Mouse (Mus musculus) C2C12 (cell line): ENCODE measurements around the gene Nfib. TPM values are rescaled to one million over a fixed set of nuclear protein-coding genes. Genes with fewer than 3 reads are reported as not detected.

Experiments used
- H3K27me3 ChIP-seq: one replicate; pipeline ENCODE4 v1.6.1; 2011; ENCODE audit not compliant: control insufficient read depth, insufficient read depth, insufficient read length
- H3K36me3 ChIP-seq: one replicate; pipeline ENCODE4 v1.6.1; 2011; ENCODE audit not compliant: control insufficient read depth, insufficient read depth
- H3K4me3 ChIP-seq: one replicate; pipeline ENCODE4 v1.5.1; 2011; ENCODE audit warnings: mild to moderate bottlenecking, control low read depth; ENCODE audit not compliant: poor library complexity, insufficient read depth, severe bottlenecking
- H3K79me2 ChIP-seq: one replicate; pipeline ENCODE4 v1.6.1; 2011; ENCODE audit not compliant: control insufficient read depth, insufficient read depth
- H3K79me3 ChIP-seq: one replicate; pipeline ENCODE4 v1.6.1; 2011; ENCODE audit warnings: low read depth, control low read depth
- H3ac ChIP-seq: one replicate; pipeline ENCODE3; 2011; ENCODE audit warnings: low read depth; ENCODE audit not compliant: control insufficient read depth, insufficient read length
- CEBPB ChIP-seq: IDR thresholded peaks from one replicate; pipeline ENCODE4 v1.6.1; 2011; ENCODE audit warnings: low read depth, mild to moderate bottlenecking, control low read depth, moderate library complexity
- CTCF ChIP-seq: IDR thresholded peaks from one replicate; pipeline ENCODE4 v1.5.1; 2011; ENCODE audit not compliant: control insufficient read depth, insufficient read depth, insufficient read length
- FOSL1 ChIP-seq: IDR thresholded peaks from one replicate; pipeline ENCODE4 v1.8.0; 2011; ENCODE audit warnings: mild to moderate bottlenecking, low read length; ENCODE audit not compliant: poor library complexity, insufficient read depth, severe bottlenecking
- MAX ChIP-seq: IDR thresholded peaks from one replicate; pipeline ENCODE4 v1.6.1; 2011; ENCODE audit warnings: mild to moderate bottlenecking, control low read depth
- MYOD1 ChIP-seq: IDR thresholded peaks from one replicate; pipeline ENCODE4 v1.6.1; 2011; ENCODE audit warnings: low read depth; ENCODE audit not compliant: control insufficient read depth, insufficient read length
- MYOG ChIP-seq: IDR thresholded peaks from one replicate; pipeline ENCODE4 v1.6.1; 2011; ENCODE audit not compliant: control insufficient read depth, insufficient read length; ENCODE audit errors: extremely low read depth
- USF1 ChIP-seq: IDR thresholded peaks from one replicate; pipeline ENCODE4 v1.6.1; 2011; ENCODE audit warnings: low read depth, mild to moderate bottlenecking, control low read depth, moderate library complexity
- polyA plus RNA-seq: library from polyadenylated mRNA; unstranded; fragments of >200 nt; fragmentation: generic; extraction: Trizol; gene quantifications from one replicate; pipeline ENCODE4 v1.2.1, GENCODE M21; 2012; ENCODE audit warnings: missing spikeins

Gene Nfib
- polyA plus RNA-seq, 1 experiment: 5.1 TPM

- H3K27me3 ChIP-seq: no peaks in the 10 kb centered on the region
- H3ac ChIP-seq: no peak overlapping the region
- H3K79me2 ChIP-seq: no peaks in the 10 kb centered on the region
- no peak for TF ChIP-seq MYOD1
- TF ChIP-seq CEBPB: no peak
- no peak for TF ChIP-seq MYOG
- no peak for TF ChIP-seq MAX
- TF ChIP-seq CTCF: no peak
- no peak for TF ChIP-seq FOSL1
- TF ChIP-seq USF1: no peak
- H3K36me3 ChIP-seq: no peaks in the 10 kb centered on the region
- H3K4me3 ChIP-seq: no peak overlapping the region
- no peaks in the 10 kb centered on the region for H3K79me3 ChIP-seq
Observed at GRCm38 (mm10) chr4:82572410-82573290, 132.9 kb downstream of the Nfib start.

- Histone ChIP-seq H3K27me3 (no peaks in the 10 kb centered on the region), H3ac (no peak overlapping the region), H3K36me3 (no peaks in the 10 kb centered on the region), H3K4me3 (no peak overlapping the region), H3K79me3 (no peaks in the 10 kb centered on the region), H3K79me2 (no peaks in the 10 kb centered on the region)
- no peak for TF ChIP-seq MYOG
Observed at GRCm38 (mm10) chr4:82558816-82559215, 146.7 kb downstream of the Nfib start.

- H3ac ChIP-seq: no peak overlapping the region
- H3K36me3 ChIP-seq: no peaks in the 10 kb centered on the region
- no peaks in the 10 kb centered on the region for H3K79me3 ChIP-seq
- no peaks in the 10 kb centered on the region for H3K79me2 ChIP-seq
- no peaks in the 10 kb centered on the region for H3K27me3 ChIP-seq
- TF ChIP-seq CTCF (no peak), MYOD1 (no peak), MYOG (no peak), CEBPB (no peak), FOSL1 (no peak)
- H3K4me3 ChIP-seq: no peak overlapping the region
Observed at GRCm38 (mm10) chr4:82555673-82556171, 149.8 kb downstream of the Nfib start.

DNA sequence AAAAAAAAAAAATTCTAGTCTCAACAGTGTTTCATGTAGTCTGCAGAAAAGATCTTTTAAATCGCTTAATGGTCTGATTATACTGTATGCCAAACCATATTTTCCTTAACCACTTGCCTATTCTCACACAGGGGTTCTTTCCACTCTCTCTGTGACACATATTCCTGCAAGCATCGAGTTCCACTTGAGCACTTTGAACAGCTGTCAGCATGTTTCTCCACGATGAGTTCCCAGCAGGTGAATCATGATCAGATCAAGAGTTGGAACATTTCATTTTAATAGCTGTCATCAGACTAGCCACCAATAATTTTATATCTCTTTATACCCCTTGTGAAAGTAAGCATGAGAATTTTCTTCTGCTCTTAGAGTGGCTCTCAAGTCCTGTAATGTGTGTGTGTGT is 151.9 kb downstream of the Nfib start:
- Histone ChIP-seq H3ac (no peak overlapping the region), H3K27me3 (no peaks in the 10 kb centered on the region), H3K36me3 (no peaks in the 10 kb centered on the region), H3K79me3 (no peaks in the 10 kb centered on the region), H3K79me2 (no peaks in the 10 kb centered on the region), H3K4me3 (no peak overlapping the region)
- no peak for TF ChIP-seq USF1
- TF ChIP-seq CTCF: no peak
- TF ChIP-seq MYOD1: peak; percentile 96

DNA sequence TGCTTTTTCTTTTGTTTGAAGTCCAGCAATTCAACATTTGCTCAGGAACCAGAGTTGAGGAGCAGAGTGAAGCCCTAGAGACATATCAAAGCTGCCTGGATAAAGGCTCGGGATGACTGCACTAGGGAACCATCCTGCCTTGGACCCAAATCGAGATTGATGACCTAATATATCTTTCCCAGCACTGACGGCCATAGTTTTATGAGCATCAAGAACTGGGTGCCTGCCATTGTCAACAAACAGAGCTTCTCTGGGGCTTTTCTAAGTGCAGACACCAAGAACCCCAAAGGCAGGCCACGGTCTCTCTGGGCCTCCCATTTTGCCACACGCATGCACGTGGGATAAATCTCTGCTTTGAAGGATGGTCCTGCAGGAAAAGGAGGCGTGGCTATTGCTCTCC is 153.3 kb downstream of the Nfib start:
- Histone ChIP-seq H3K79me2 (no peaks in the 10 kb centered on the region), H3K4me3 (no peak overlapping the region), H3K79me3 (no peaks in the 10 kb centered on the region), H3ac (no peak overlapping the region), H3K36me3 (no peaks in the 10 kb centered on the region), H3K27me3 (no peaks in the 10 kb centered on the region)
- TF ChIP-seq MYOD1: peak; percentile 18
- TF ChIP-seq USF1: no peak

GRCm38 (mm10) chr4:82549762-82550380 is 155.7 kb downstream of the Nfib start:
- Histone ChIP-seq H3K36me3 (no peaks in the 10 kb centered on the region), H3K27me3 (no peaks in the 10 kb centered on the region), H3K79me3 (no peaks in the 10 kb centered on the region), H3K4me3 (no peak overlapping the region), H3ac (no peak overlapping the region), H3K79me2 (no peaks in the 10 kb centered on the region)
- TF ChIP-seq MYOD1: peak; percentile 4
- peak; percentile 83 for TF ChIP-seq FOSL1
- no peak for TF ChIP-seq MYOG
